ENCODE assay signal across 10 mouse cellular contexts in genomic region chr10:79707759-79708158, GRCm38 (mm10). TPM values are rescaled to one million over a fixed set of nuclear protein-coding genes. Genes with fewer than 3 reads are reported as not detected.
A peak's percentile ranks its signal among the peaks of the same experiment; 100 is the strongest.
DNase-seq lines count a peak whose midpoint lies in the region; ATAC-seq lines count a peak whose summit lies in the region.
"Had no signal": no experiment of that assay in that cellular context is flagged by ENCODE, and none has a peak within 500 bp of the region (broad histone marks: within the 10 kb centered on the region; RNA-seq: fewer than 3 reads in every experiment).

No protein-coding gene starts in this region.

- H3K27ac ChIP-seq in heart, embryonic 13.5 days (replicated peaks), result peak overlapping the region; percentile 84; the same call in 1 of the 2 replicates
- H3K27ac ChIP-seq in midbrain, embryonic 13.5 days, result no peak overlapping the region
- no peak overlapping the region for H3K27ac ChIP-seq in midbrain, embryonic 14.5 days (replicated peaks; ENCODE audit: low read depth, low read length)
- peak overlapping the region; percentile 96 for H3K27ac ChIP-seq in liver, embryonic 16.5 days (ENCODE audit: low read length)

- peak overlapping the region; percentile 97 for H3K4me2 ChIP-seq in heart, embryonic 13.5 days
- H3K4me2 ChIP-seq in midbrain, embryonic 13.5 days (replicated peaks), result no peak overlapping the region
- no peak overlapping the region for H3K4me2 ChIP-seq in midbrain, embryonic 14.5 days (ENCODE audit: low read length)
- peak overlapping the region; percentile 92 for H3K4me2 ChIP-seq in liver, embryonic 16.5 days (ENCODE audit: low read depth, low read length)

- WGBS in heart, embryonic 13.5 days, result 45% methylated on average over 4 of the region's 4 CpGs
- WGBS in midbrain, embryonic 13.5 days, result 76% methylated on average over 4 of the region's 4 CpGs
- 75% methylated on average over 4 of the region's 4 CpGs for WGBS in midbrain, embryonic 14.5 days
- 59% methylated on average over 4 of the region's 4 CpGs for WGBS in liver, embryonic 16.5 days (ENCODE audit: insufficient replicate concordance)

- no peak for DNase-seq in heart, postnatal 14 days
- no peak for DNase-seq in midbrain, embryonic 14.5 days
- peak; percentile 53 for DNase-seq in brain, adult 2 months (ENCODE audit: low read depth, low spot score)
- no peak for DNase-seq in spleen, postnatal 36 days (ENCODE audit: low spot score in 2 of 2)
- DNase-seq in kidney, adult 8-10 months, result no peak
- DNase-seq: kidney, adult 18-20 months; retina, postnatal 1 day had no signal

- H3K36me3 ChIP-seq in heart, embryonic 13.5 days, result peaks cover 60% of the 10 kb centered on the region
- peaks cover 40% of the 10 kb centered on the region for H3K36me3 ChIP-seq in midbrain, embryonic 13.5 days
- peaks cover 38% of the 10 kb centered on the region for H3K36me3 ChIP-seq in midbrain, embryonic 14.5 days (ENCODE audit: control insufficient read depth, insufficient read depth, low read length)
- peaks cover 52% of the 10 kb centered on the region for H3K36me3 ChIP-seq in liver, embryonic 16.5 days (ENCODE audit: control insufficient read depth, insufficient read depth)

- H3K4me3 ChIP-seq in heart, embryonic 13.5 days, result peak overlapping the region; percentile 75
- no peak overlapping the region for H3K4me3 ChIP-seq in midbrain, embryonic 13.5 days (replicated peaks)
- no peak overlapping the region for H3K4me3 ChIP-seq in midbrain, embryonic 14.5 days (replicated peaks; ENCODE audit: low read depth, low read length)
- H3K4me3 ChIP-seq in liver, embryonic 16.5 days (ENCODE audit: low read depth, low read length), result peak overlapping the region; percentile 76

- intact Hi-C loops in heart, postnatal 14 days (cut with DNase I), result loop anchor here (5.0 kb wide), 1 partner anchor 70 kb away; the partner anchor contains the start of gene Fstl3

- H3K9me3 ChIP-seq in heart, embryonic 13.5 days, result no peaks in the 10 kb centered on the region
- H3K9me3 ChIP-seq in midbrain, embryonic 13.5 days, result no peaks in the 10 kb centered on the region
- H3K9me3 ChIP-seq in midbrain, embryonic 14.5 days (ENCODE audit: control insufficient read depth, low read length), result no peaks in the 10 kb centered on the region
- H3K9me3 ChIP-seq in liver, embryonic 16.5 days (replicated peaks; ENCODE audit: control insufficient read depth, low read length), result no peaks in the 10 kb centered on the region

- H3K27me3 ChIP-seq in heart, embryonic 13.5 days (replicated peaks), result no peaks in the 10 kb centered on the region
- H3K27me3 ChIP-seq in midbrain, embryonic 13.5 days, result no peaks in the 10 kb centered on the region
- no peaks in the 10 kb centered on the region for H3K27me3 ChIP-seq in midbrain, embryonic 14.5 days (ENCODE audit: control insufficient read depth, insufficient read depth, low read length)
- H3K27me3 ChIP-seq in liver, embryonic 16.5 days (ENCODE audit: control insufficient read depth, insufficient read depth, low read depth, low read length), result no peaks in the 10 kb centered on the region

- ATAC-seq in heart, embryonic 13.5 days (ENCODE audit: extremely low read depth, insufficient number of reproducible peaks, low FRiP score, low TSS enrichment), result no peak
- ATAC-seq in midbrain, embryonic 13.5 days, result no peak
- ATAC-seq in midbrain, embryonic 14.5 days (ENCODE audit: low FRiP score, low TSS enrichment), result no peak
- no peak for ATAC-seq in liver, embryonic 16.5 days (ENCODE audit: low read depth)

- peak overlapping the region; percentile 95 for H3K9ac ChIP-seq in heart, embryonic 13.5 days
- peak overlapping the region; percentile 87; the same call in 1 of the 2 replicates for H3K9ac ChIP-seq in midbrain, embryonic 13.5 days (replicated peaks)
- no peak overlapping the region for H3K9ac ChIP-seq in midbrain, embryonic 14.5 days (replicated peaks; ENCODE audit: low read length)
- H3K9ac ChIP-seq in liver, embryonic 16.5 days (ENCODE audit: low read depth, low read length), result peak overlapping the region; percentile 89

- H3K4me1 ChIP-seq in heart, embryonic 13.5 days, result peaks cover 67% of the 10 kb centered on the region
- H3K4me1 ChIP-seq in midbrain, embryonic 13.5 days (replicated peaks), result peaks cover 35% of the 10 kb centered on the region
- H3K4me1 ChIP-seq in midbrain, embryonic 14.5 days (ENCODE audit: control insufficient read depth, insufficient read depth, low read length), result peaks cover 26% of the 10 kb centered on the region
- peaks cover 63% of the 10 kb centered on the region for H3K4me1 ChIP-seq in liver, embryonic 16.5 days (ENCODE audit: control insufficient read depth, low read depth, low read length)

RNA-seq across cellular contexts. Expression of gene Bsg, which starts 3.5 kb away (rescaled TPM):
- polyA plus RNA-seq in heart, embryonic 13.5 days (2015; fragmentation: Nextera tagmentation; extraction: Ambion mirVana), result 1,093 and 1,212 TPM in 2 replicates
- total RNA-seq in heart, postnatal 14 days (2021), result 1,000 to 10,000 TPM; 1,285 to 1,330 TPM
- 564 and 608 TPM in 2 replicates for polyA plus RNA-seq in midbrain, embryonic 13.5 days (2015; fragmentation: Nextera tagmentation; extraction: Ambion mirVana)
- polyA plus RNA-seq in midbrain, embryonic 14.5 days (2014; fragmentation: Nextera tagmentation; extraction: Ambion mirVana), result 680 and 689 TPM in 2 replicates
- 924 and 947 TPM in 2 replicates for polyA plus RNA-seq in liver, embryonic 16.5 days (2015; fragmentation: Nextera tagmentation; extraction: Ambion mirVana)

RNA-seq across cellular contexts. Expression of gene Hcn2, which starts 8.7 kb away (rescaled TPM):
- 0.06 and 0.09 TPM in 2 replicates for polyA plus RNA-seq in heart, embryonic 13.5 days (2015; fragmentation: Nextera tagmentation; extraction: Ambion mirVana)
- total RNA-seq in heart, postnatal 14 days (2021), result 10 to 100 TPM; 35.7 to 38.7 TPM
- polyA plus RNA-seq in midbrain, embryonic 13.5 days (2015; fragmentation: Nextera tagmentation; extraction: Ambion mirVana), result 0.18 and 0.43 TPM in 2 replicates
- polyA plus RNA-seq in midbrain, embryonic 14.5 days (2014; fragmentation: Nextera tagmentation; extraction: Ambion mirVana), result 0.89 and 1.9 TPM in 2 replicates
- not detected in 2 replicates for polyA plus RNA-seq in liver, embryonic 16.5 days (2015; fragmentation: Nextera tagmentation; extraction: Ambion mirVana)

RNA-seq across cellular contexts. Expression of gene Gzmm, which starts 18.9 kb away (rescaled TPM):
- 0.67 and 1.0 TPM in 2 replicates for polyA plus RNA-seq in heart, embryonic 13.5 days (2015; fragmentation: Nextera tagmentation; extraction: Ambion mirVana)
- total RNA-seq in heart, postnatal 14 days (2021), result 1 to 10 TPM; 4.5 to 5.4 TPM
- 1.4 and 1.7 TPM in 2 replicates for polyA plus RNA-seq in midbrain, embryonic 13.5 days (2015; fragmentation: Nextera tagmentation; extraction: Ambion mirVana)
- polyA plus RNA-seq in midbrain, embryonic 14.5 days (2014; fragmentation: Nextera tagmentation; extraction: Ambion mirVana), result 1.1 and 1.5 TPM in 2 replicates
- 0.15 and 0.22 TPM in 2 replicates for polyA plus RNA-seq in liver, embryonic 16.5 days (2015; fragmentation: Nextera tagmentation; extraction: Ambion mirVana)

RNA-seq across cellular contexts. Expression of gene Cdc34, which starts 25.8 kb away (rescaled TPM):
- polyA plus RNA-seq in heart, embryonic 13.5 days (2015; fragmentation: Nextera tagmentation; extraction: Ambion mirVana), result 122 and 136 TPM in 2 replicates
- total RNA-seq in heart, postnatal 14 days (2021), result 100 to 1,000 TPM; 158 to 159 TPM
- polyA plus RNA-seq in midbrain, embryonic 13.5 days (2015; fragmentation: Nextera tagmentation; extraction: Ambion mirVana), result 109 and 110 TPM in 2 replicates
- 80.4 and 94.9 TPM in 2 replicates for polyA plus RNA-seq in midbrain, embryonic 14.5 days (2014; fragmentation: Nextera tagmentation; extraction: Ambion mirVana)
- polyA plus RNA-seq in liver, embryonic 16.5 days (2015; fragmentation: Nextera tagmentation; extraction: Ambion mirVana), result 80.5 and 81.5 TPM in 2 replicates

RNA-seq across cellular contexts. Expression of gene Tpgs1, which starts 38.6 kb away (rescaled TPM):
- polyA plus RNA-seq in heart, embryonic 13.5 days (2015; fragmentation: Nextera tagmentation; extraction: Ambion mirVana), result 41.4 and 43.1 TPM in 2 replicates
- total RNA-seq in heart, postnatal 14 days (2021), result 10 to 100 TPM; 21.7 to 23.0 TPM
- polyA plus RNA-seq in midbrain, embryonic 13.5 days (2015; fragmentation: Nextera tagmentation; extraction: Ambion mirVana), result 80.8 and 84.1 TPM in 2 replicates
- polyA plus RNA-seq in midbrain, embryonic 14.5 days (2014; fragmentation: Nextera tagmentation; extraction: Ambion mirVana), result 94.4 and 110 TPM in 2 replicates
- 19.3 and 19.4 TPM in 2 replicates for polyA plus RNA-seq in liver, embryonic 16.5 days (2015; fragmentation: Nextera tagmentation; extraction: Ambion mirVana)

Comparison
In these comparisons a context has a peak if more than half of its experiments do, and no peak if none do; other contexts are left out.
1. H3K27ac ChIP-seq: peak in heart, embryonic 13.5 days (single experiment) and liver, embryonic 16.5 days (single experiment); none in midbrain, embryonic 13.5 days (single experiment) and midbrain, embryonic 14.5 days (single experiment).
2. H3K4me2 ChIP-seq: peak in heart, embryonic 13.5 days (single experiment) and liver, embryonic 16.5 days (single experiment); none in midbrain, embryonic 13.5 days (single experiment) and midbrain, embryonic 14.5 days (single experiment).
3. H3K4me3 ChIP-seq: peak in heart, embryonic 13.5 days (single experiment) and liver, embryonic 16.5 days (single experiment); none in midbrain, embryonic 13.5 days (single experiment) and midbrain, embryonic 14.5 days (single experiment).